Mouse (Mus musculus): Measurements from ENCODE around the gene Krt15. TPM values are rescaled to one million over a fixed set of nuclear protein-coding genes. Genes with fewer than 3 reads are reported as not detected.

Gene Krt15
- total and polyA plus RNA-seq, 3 experiments: 0.21 TPM; not detected in 2

GRCm38 (mm10) chr11:100140966-100141365 lies 5.2 kb upstream of the Krt15 start:
- Histone ChIP-seq H3K4me2 (ENCODE audit: insufficient read depth, low read depth, poor library complexity, severe bottlenecking) (no peak overlapping the region), H3K4me1 (ENCODE audit: control insufficient read depth in 1 of 2, insufficient read depth in 2 of 2) (no peaks in the 10 kb centered on the region), H3K27me3 (replicated peaks) (peaks cover 86% of the 10 kb centered on the region), H3K9me3 (replicated peaks; ENCODE audit: low read length) (no peaks in the 10 kb centered on the region), H3K27ac (ENCODE audit: insufficient read depth, low read depth) (no peak overlapping the region), H3K9ac (ENCODE audit: insufficient read depth, low read depth) (no peak overlapping the region), H3K36me3 (replicated peaks in 1 of 2; ENCODE audit: control insufficient read depth in 1 of 2, insufficient read depth in 1 of 2, low read length in 1 of 2) (no peaks in the 10 kb centered on the region), H3K79me2 (replicated peaks; ENCODE audit: control insufficient read depth, extremely low read depth, insufficient read depth, poor library complexity, severe bottlenecking) (no peaks in the 10 kb centered on the region), H3K4me3 (replicated peaks in 1 of 3; ENCODE audit: low read depth in 2 of 3, low read length in 2 of 3, poor library complexity in 1 of 3) (no peak overlapping the region)
- TF ChIP-seq POLR2A (IDR thresholded peaks at IDR 0.05; ENCODE audit: low read depth, low read length) (no peak), POLR2AphosphoS2 (IDR thresholded peaks at IDR 0.05; ENCODE audit: low read depth, low read length) (no peak), MEF2A (IDR thresholded peaks at IDR 0.05; ENCODE audit: borderline replicate concordance, low read depth, low read length) (no peak), MXI1 (IDR thresholded peaks at IDR 0.05; ENCODE audit: low read depth, low read length) (no peak), MYC (IDR thresholded peaks at IDR 0.05; ENCODE audit: low read depth, low read length) (no peak), JUN (IDR thresholded peaks at IDR 0.05; ENCODE audit: insufficient read depth, low read depth, low read length) (no peak), JUND (conservative IDR thresholded peaks at IDR 0.05; ENCODE audit: low read depth, low read length) (no peak), ZC3H11A (IDR thresholded peaks at IDR 0.05; ENCODE audit: low read depth, low read length) (no peak), CHD2 (IDR thresholded peaks at IDR 0.05; ENCODE audit: low read length) (no peak), E2F4 (IDR thresholded peaks at IDR 0.05; ENCODE audit: insufficient replicate concordance, low read depth, low read length) (no peak)
- in situ Hi-C loops (cut with MboI; ENCODE audit: low pct_ligation_motif_present, low pct_unique_long_range_greater_than_20kb, low sequenced_read_pairs): no loop called here
- dilution Hi-C loops (cut with MboI; ENCODE audit: extremely low pct_ligation_motif_present, extremely low pct_unique_long_range_greater_than_20kb, low sequenced_read_pairs): no loop called here
- DNase-seq (ENCODE audit: extremely low read depth): no peak

DNA sequence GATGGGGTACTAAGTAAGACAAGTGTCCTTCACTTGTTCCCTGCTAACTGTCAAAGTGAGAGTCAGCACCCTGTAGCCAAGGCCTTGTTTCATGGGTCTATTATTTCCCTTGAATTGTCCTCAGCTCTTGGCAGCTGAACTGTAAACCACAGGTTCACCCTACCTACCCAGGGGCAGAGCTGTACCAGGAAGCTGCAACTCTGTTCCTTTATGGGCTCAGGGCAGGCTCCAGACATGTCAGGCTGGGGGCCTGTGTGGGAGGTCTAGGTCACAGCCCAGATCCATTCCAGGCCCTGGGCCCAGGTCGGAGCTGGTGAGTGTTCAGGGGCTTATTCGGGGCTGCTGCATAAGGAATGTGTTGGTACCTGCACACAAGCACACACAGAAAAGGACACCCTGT lies 3.7 kb upstream of the Krt15 start:
- Histone ChIP-seq H3K9me3 (replicated peaks; ENCODE audit: low read length) (no peaks in the 10 kb centered on the region), H3K27ac (ENCODE audit: insufficient read depth, low read depth) (no peak overlapping the region), H3K4me1 (ENCODE audit: control insufficient read depth in 1 of 2, insufficient read depth in 2 of 2) (no peaks in the 10 kb centered on the region), H3K4me2 (ENCODE audit: insufficient read depth, low read depth, poor library complexity, severe bottlenecking) (no peak overlapping the region), H3K79me2 (replicated peaks; ENCODE audit: control insufficient read depth, extremely low read depth, insufficient read depth, poor library complexity, severe bottlenecking) (no peaks in the 10 kb centered on the region), H3K27me3 (replicated peaks) (peaks cover 86% of the 10 kb centered on the region), H3K36me3 (replicated peaks in 1 of 2; ENCODE audit: control insufficient read depth in 1 of 2, insufficient read depth in 1 of 2, low read length in 1 of 2) (no peaks in the 10 kb centered on the region), H3K4me3 (replicated peaks in 1 of 3; ENCODE audit: low read depth in 2 of 3, low read length in 2 of 3, poor library complexity in 1 of 3) (no peak overlapping the region), H3K9ac (ENCODE audit: insufficient read depth, low read depth) (no peak overlapping the region)
- dilution Hi-C loops (cut with MboI; ENCODE audit: extremely low pct_ligation_motif_present, extremely low pct_unique_long_range_greater_than_20kb, low sequenced_read_pairs): no loop called here
- no peak for DNase-seq (ENCODE audit: extremely low read depth)
- in situ Hi-C loops (cut with MboI; ENCODE audit: low pct_ligation_motif_present, low pct_unique_long_range_greater_than_20kb, low sequenced_read_pairs): no loop called here
- TF ChIP-seq ETS1 (conservative IDR thresholded peaks at IDR 0.05; ENCODE audit: low read depth, low read length): no peak
- no peak for TF ChIP-seq RAD21 (IDR thresholded peaks at IDR 0.05; ENCODE audit: low read depth, low read length)
- TF ChIP-seq IRF4 (IDR thresholded peaks at IDR 0.05; ENCODE audit: low read depth, low read length): no peak
- TF ChIP-seq PAX5 (IDR thresholded peaks at IDR 0.05; ENCODE audit: low read length): no peak
- no peak for TF ChIP-seq MAFK (IDR thresholded peaks at IDR 0.05; ENCODE audit: insufficient replicate concordance, low read length)
- no peak for TF ChIP-seq ZKSCAN1 (IDR thresholded peaks at IDR 0.05; ENCODE audit: borderline replicate concordance, low read depth, low read length)
- TF ChIP-seq TCF12 (IDR thresholded peaks at IDR 0.05; ENCODE audit: low read depth, low read length): no peak
- no peak for TF ChIP-seq NRF1 (IDR thresholded peaks at IDR 0.05; ENCODE audit: low read depth, low read length)
- TF ChIP-seq CTCF (conservative IDR thresholded peaks at IDR 0.05 in 1 of 2, IDR thresholded peaks at IDR 0.05 in 1 of 2; ENCODE audit: low read depth in 2 of 2, low read length in 2 of 2): no peak
- no peak for TF ChIP-seq JUND (conservative IDR thresholded peaks at IDR 0.05; ENCODE audit: low read depth, low read length)
- no peak for TF ChIP-seq E2F4 (IDR thresholded peaks at IDR 0.05; ENCODE audit: insufficient replicate concordance, low read depth, low read length)
- no peak for TF ChIP-seq NELFE (IDR thresholded peaks at IDR 0.05; ENCODE audit: low read depth, low read length)
- no peak for TF ChIP-seq USF2 (conservative IDR thresholded peaks at IDR 0.05; ENCODE audit: low read depth, low read length)
- no peak for TF ChIP-seq BHLHE40 (IDR thresholded peaks at IDR 0.05; ENCODE audit: low read depth, low read length)
